Mouse (Mus musculus) erythroblast, embryonic 14.5 days (primary cell): Measurements from ENCODE around the gene Fkbp5. TPM values are rescaled to one million over a fixed set of nuclear protein-coding genes. Genes with fewer than 3 reads are reported as not detected.

Experiments used
- H3K27me3 ChIP-seq: 2 replicates; pipeline ENCODE4 v1.6.1; 2012; ENCODE audit warnings: inconsistent platforms; ENCODE audit not compliant: control insufficient read depth
- H3K36me3 ChIP-seq: 2 replicates; pipeline ENCODE4 v1.6.1; 2012; ENCODE audit warnings: mild to moderate bottlenecking, inconsistent platforms; ENCODE audit not compliant: control insufficient read depth
- H3K4me1 ChIP-seq: 2 replicates; pipeline ENCODE4 v1.6.1; 2012; ENCODE audit warnings: inconsistent platforms; ENCODE audit not compliant: control insufficient read depth
- H3K4me3 ChIP-seq: replicated peaks from 2 replicates; pipeline ENCODE3; 2012; ENCODE audit warnings: moderate library complexity, mild to moderate bottlenecking, inconsistent platforms
- H3K9me3 ChIP-seq: 2 replicates; pipeline ENCODE4 v1.6.1; 2012; ENCODE audit warnings: low read length, inconsistent platforms, mixed read lengths; ENCODE audit not compliant: control insufficient read depth
- GATA1 ChIP-seq: IDR thresholded peaks from 2 replicates; pipeline ENCODE4 v1.6.1; 2012; ENCODE audit warnings: low read length, inconsistent platforms, mixed read lengths
- TAL1 ChIP-seq: IDR thresholded peaks from 3 replicates; pipeline ENCODE4 v1.6.1; 2012; ENCODE audit warnings: low read length, inconsistent platforms, mixed read lengths
- polyA plus RNA-seq: library from polyadenylated mRNA; stranded (reverse); fragments of >175 nt; gene quantifications from 2 replicates; pipeline ENCODE4 v1.2.3, GENCODE M21; 2012

Gene Fkbp5
- polyA plus RNA-seq, 1 experiment, result 0.32 TPM

DNA sequence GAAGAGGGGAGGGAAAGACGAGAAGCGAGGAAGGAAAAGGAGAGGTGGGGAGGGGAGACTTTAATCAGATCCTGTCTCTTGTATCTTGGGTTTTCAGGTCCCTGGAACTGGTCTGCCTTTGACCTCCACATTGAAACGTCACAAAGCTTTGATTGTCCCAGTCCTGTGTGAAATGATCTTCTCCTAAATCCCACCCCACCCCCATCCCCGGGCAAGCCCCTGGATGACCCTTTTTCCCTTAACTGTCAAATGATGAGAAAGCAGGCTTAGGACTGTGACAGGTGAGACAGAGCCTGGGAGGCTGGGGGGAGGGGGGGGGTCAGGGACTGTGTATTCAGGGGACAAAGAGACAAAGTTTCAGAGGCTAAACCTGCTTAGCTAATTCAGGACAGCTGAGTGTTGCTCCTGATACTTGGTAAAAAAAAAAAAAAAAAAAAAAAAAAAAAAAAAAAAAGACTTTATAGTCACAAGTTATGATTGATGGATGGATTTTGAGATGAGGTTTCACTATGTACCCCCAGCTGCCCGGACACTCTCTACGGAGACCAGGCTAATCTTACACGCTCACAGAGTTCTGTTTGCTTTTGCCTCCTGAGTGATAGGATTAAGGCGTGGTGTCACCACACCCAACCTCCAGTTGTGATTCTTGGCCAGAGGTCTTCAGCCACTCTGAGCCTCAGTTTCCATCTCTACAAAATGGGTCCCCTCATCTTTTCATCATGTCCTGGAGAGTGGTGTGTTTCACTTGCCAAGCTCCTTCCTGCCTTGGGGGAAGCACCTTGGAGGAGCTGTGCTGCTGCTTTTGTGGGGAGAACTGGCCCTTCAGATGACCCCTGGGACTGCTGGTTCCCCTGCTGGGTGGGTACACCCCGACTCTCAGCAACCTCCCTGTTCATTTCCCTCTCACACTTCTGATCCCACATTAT is 5.4 kb downstream of the Fkbp5 start:
- peaks cover 24% of the 10 kb centered on the region for H3K27me3 ChIP-seq
- TF ChIP-seq TAL1 (no peak), GATA1 (no peak)
- H3K4me1 ChIP-seq, result peaks cover 5% of the 10 kb centered on the region
- H3K4me3 ChIP-seq, result no peak overlapping the region
- H3K9me3 ChIP-seq, result no peaks in the 10 kb centered on the region; the same call in 1 of the 2 replicates
- H3K36me3 ChIP-seq, result no peaks in the 10 kb centered on the region

DNA sequence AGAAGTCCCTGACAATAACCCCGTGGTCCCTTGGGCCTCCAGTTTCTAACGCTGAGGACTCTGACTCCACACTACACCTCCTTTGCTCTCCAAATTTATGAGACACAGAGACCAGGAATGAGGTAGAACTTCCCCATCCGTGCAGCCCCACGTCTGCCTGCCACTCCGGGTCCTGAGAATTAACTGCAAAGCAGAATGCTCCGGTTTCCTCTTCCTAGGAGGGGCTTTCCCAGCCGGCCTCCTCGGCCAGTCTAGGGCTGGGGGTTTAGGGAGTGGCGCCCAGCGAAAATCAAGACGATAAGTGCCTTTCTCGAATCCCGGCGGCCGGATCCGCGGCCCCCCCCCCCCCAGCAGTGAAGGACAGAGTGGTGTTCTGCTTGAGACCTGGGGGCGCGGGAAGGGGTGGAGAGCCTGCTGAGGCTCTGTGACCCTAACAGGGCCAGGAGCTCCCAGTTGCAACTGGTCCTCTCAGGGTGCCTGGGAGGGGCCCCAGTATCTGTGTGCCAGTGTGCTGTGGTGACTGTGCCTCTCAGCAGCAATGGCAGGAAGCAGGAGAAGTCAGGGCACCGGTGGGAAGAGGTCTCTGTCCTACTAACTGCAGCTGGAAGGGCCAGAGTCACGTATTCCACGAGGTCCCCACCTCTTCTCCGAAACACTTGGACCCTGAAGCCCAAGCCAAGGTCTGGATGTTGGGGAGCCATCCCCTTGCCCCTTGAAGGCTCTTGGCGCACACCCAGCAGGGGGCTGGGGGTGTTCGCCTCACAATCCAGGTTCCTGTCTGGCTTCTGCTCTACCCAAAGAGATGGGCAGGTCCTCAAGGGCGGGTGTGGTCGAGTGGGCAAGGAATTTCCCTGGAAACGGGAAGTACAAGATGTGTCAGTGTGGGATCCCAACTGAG is 6.6 kb downstream of the Fkbp5 start:
- H3K4me1 ChIP-seq, result peaks cover 3% of the 10 kb centered on the region
- no peaks in the 10 kb centered on the region; the same call in 1 of the 2 replicates for H3K9me3 ChIP-seq
- no peak overlapping the region for H3K4me3 ChIP-seq
- H3K36me3 ChIP-seq, result no peaks in the 10 kb centered on the region
- TF ChIP-seq GATA1 (no peak), TAL1 (no peak)
- H3K27me3 ChIP-seq, result peaks cover 15% of the 10 kb centered on the region

DNA sequence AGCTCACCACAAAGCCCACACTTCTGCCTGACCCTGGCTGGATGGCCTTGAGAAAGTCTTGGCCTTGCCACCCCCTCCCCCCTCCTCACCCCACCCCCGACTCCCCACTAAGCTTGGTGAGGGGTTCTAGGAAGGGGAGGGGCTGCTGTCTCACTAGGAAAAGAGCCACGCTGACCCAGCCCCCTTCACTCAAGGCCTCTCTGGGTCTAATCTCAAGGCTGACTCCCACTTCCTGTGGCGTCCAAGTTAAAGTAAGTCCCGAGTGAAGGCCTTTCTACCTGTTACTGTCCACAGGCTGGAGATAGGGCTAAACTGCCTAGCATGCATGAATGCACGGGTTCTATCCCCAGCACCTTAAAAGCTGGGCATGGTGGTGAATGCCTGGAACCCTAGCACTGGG is 9.8 kb downstream of the Fkbp5 start:
- H3K9me3 ChIP-seq, result no peaks in the 10 kb centered on the region; the same call in 1 of the 2 replicates
- H3K4me1 ChIP-seq, result peaks cover 3% of the 10 kb centered on the region
- H3K27me3 ChIP-seq, result peaks cover 12% of the 10 kb centered on the region
- no peaks in the 10 kb centered on the region for H3K36me3 ChIP-seq
- H3K4me3 ChIP-seq, result no peak overlapping the region
- no peak for TF ChIP-seq TAL1
- no peak for TF ChIP-seq GATA1

DNA sequence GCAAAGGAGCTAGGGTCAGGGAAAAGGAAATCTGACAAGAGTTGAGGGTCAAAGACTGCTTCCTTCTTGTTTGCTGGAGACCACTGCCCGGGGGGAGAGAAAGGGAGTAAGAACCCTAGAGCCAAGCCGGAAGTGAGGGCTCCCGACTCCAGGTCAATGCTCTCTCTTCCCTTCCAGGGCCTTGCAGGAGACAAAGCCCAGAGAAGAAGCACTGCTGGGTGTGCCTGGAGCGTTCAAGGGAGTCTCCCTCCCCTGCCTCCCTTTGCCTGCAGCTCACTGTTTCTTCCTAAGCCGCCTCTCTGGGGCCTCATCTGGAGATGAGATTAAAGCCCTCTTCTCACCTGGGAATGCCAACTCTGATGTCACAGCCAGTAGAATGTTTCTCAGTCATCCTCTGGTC is 10.4 kb downstream of the Fkbp5 start:
- TF ChIP-seq GATA1 (no peak), TAL1 (no peak)
- Histone ChIP-seq H3K36me3 (no peaks in the 10 kb centered on the region), H3K9me3 (no peaks in the 10 kb centered on the region; the same call in 1 of the 2 replicates), H3K4me3 (no peak overlapping the region), H3K27me3 (peaks cover 8% of the 10 kb centered on the region), H3K4me1 (peaks cover 1% of the 10 kb centered on the region; the same call in 1 of the 2 replicates)

DNA sequence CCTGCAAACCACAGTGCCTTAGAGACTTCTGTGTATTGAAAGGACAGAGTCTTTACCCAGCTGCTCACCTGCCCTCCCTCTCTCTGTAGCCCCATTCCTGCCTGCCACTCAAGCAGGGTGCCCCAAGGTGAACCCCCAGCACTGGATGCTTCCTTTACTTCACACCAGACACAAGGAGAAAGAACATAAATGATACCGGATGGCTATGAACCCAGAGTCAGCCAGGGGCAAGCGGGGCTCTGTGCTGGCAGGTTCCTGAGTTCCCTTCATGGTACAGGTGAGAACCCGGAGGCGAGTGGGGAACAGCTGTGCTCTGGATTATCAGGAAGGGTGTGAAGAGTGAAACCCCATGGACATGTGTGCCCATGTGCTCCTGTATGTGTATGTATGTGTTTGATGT is 11.7 kb downstream of the Fkbp5 start:
- TF ChIP-seq TAL1 (no peak), GATA1 (no peak)
- Histone ChIP-seq H3K4me1 (no peaks in the 10 kb centered on the region), H3K9me3 (no peaks in the 10 kb centered on the region; the same call in 1 of the 2 replicates)

DNA sequence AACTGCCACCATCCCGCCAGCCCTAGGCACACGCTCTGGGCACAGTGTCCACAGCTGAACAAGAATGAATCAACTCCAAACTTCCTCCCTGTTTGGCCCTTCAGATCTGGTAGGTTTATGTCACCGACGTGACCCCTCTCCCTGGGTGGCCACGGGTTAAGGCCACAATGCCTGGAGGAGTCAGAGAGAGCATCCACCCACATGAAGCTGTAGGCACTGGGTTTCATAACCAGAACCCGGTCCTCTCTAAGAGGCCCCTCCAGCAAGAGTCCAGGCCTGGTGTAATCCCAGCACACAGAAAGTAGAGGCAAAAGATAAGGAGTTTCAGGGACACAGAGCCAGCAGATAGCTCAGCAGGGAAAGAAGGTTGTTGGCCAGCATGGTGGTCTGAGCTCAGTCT is 13.1 kb downstream of the Fkbp5 start:
- TF ChIP-seq GATA1, result no peak
- H3K27me3 ChIP-seq, result no peaks in the 10 kb centered on the region
- H3K4me3 ChIP-seq, result no peak overlapping the region
- H3K9me3 ChIP-seq, result no peaks in the 10 kb centered on the region; the same call in 1 of the 2 replicates
- H3K4me1 ChIP-seq, result no peaks in the 10 kb centered on the region
- no peaks in the 10 kb centered on the region for H3K36me3 ChIP-seq

More for the DNA sequence above, 11.7 kb downstream of the Fkbp5 start:
- H3K27me3 ChIP-seq, result peaks cover 3% of the 10 kb centered on the region
- H3K36me3 ChIP-seq, result no peaks in the 10 kb centered on the region
- H3K4me3 ChIP-seq, result no peak overlapping the region

DNA sequence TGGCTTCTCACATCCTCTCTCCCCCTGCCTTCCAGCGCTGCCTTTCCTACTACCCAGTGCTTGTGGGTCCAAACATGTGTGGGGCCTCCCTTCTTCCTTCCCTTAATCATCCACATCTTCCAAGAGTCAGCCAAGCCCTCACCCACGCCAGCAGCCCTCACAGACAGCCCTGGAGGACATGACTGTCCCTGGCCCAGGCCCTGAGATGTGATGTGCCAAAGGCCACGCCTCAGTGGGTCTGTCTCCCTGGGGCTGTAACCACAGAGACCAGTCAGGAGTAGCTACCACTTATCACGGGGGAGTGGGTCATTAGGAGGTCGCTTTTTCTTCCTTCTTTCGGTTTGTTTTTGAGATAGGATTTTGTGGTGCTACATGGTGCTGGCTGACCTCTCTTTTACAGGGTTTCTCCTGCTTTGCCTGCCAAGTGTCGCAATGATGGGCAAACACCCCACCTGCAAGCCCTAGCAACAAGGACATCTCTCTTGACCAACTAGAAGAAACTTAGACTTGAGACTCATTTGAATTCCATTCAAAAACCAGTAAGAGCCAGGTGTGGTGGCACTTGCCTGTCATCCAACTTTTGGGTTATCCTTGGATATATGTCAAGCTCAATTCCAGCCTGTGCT is 15.0 kb downstream of the Fkbp5 start:
- no peak overlapping the region for H3K4me3 ChIP-seq
- no peaks in the 10 kb centered on the region for H3K36me3 ChIP-seq
- TF ChIP-seq GATA1 (no peak), TAL1 (no peak)
- no peaks in the 10 kb centered on the region for H3K9me3 ChIP-seq
- no peaks in the 10 kb centered on the region; the same call in 1 of the 2 replicates for H3K27me3 ChIP-seq
- H3K4me1 ChIP-seq, result no peaks in the 10 kb centered on the region

DNA sequence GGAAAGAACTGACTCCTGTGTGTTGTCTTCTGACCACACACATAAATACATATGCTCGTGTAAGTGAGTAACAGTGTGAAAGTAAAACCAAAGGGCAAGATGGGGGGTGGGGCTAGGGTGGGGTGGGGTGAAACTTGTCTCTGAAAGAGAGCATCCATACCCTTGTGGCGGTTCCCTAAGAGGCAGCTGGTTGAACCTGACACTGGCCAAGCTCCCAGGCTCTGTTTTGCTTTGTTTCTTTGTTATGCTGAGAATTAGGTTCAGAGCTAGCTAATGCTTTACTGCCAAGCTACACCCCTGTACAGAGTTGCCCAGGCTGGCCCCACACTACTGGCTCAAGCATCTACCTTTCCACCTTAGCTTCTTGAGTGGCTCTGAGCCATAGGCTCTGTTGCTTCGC is 16.9 kb downstream of the Fkbp5 start:
- H3K4me1 ChIP-seq, result no peaks in the 10 kb centered on the region
- no peaks in the 10 kb centered on the region; the same call in 1 of the 2 replicates for H3K27me3 ChIP-seq
- no peaks in the 10 kb centered on the region for H3K36me3 ChIP-seq
- no peak overlapping the region for H3K4me3 ChIP-seq
- TF ChIP-seq TAL1, result no peak
- TF ChIP-seq GATA1, result no peak
- H3K9me3 ChIP-seq, result no peaks in the 10 kb centered on the region

DNA sequence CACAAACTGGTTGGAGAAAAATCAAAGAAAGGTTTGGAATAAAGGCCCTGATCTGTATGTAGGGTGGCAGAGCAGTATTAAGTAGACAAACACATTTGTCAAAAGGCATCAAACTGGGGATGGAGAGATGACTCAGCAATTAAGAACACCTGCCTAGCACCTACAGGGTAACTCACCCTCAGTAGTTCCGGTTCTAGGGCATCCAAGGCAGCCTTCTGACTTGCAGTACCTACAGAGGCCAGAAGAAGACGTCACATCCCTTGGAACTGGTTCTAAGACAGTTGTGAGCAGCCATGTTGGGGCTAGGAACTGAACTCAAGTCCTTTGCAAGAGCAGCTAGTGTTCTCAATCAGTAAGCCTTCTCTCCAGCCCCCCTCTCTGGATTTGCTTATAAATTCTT is 18.1 kb downstream of the Fkbp5 start:
- no peaks in the 10 kb centered on the region for H3K9me3 ChIP-seq
- TF ChIP-seq TAL1, result no peak
- no peak for TF ChIP-seq GATA1

More for the DNA sequence above, 18.1 kb downstream of the Fkbp5 start:
- no peaks in the 10 kb centered on the region for H3K36me3 ChIP-seq
- H3K4me1 ChIP-seq, result no peaks in the 10 kb centered on the region
- H3K27me3 ChIP-seq, result no peaks in the 10 kb centered on the region; the same call in 1 of the 2 replicates
- H3K4me3 ChIP-seq, result no peak overlapping the region
